Mouse (Mus musculus) olfactory bulb, adult 2 months (tissue): Measurements from ENCODE around the gene Stap2. TPM values are rescaled to one million over a fixed set of nuclear protein-coding genes. Genes with fewer than 3 reads are reported as not detected.

Experiments
- H3K27ac ChIP-seq: fragments of 200-500 bp; 2 replicates; pipeline ENCODE4 v1.5.1; 2012; ENCODE audit warnings: low read depth, low read length; ENCODE audit not compliant: insufficient read depth
- H3K4me1 ChIP-seq: fragments of 200-500 bp; 2 replicates; pipeline ENCODE4 v1.6.1; 2012; ENCODE audit warnings: low read length; ENCODE audit not compliant: control insufficient read depth, insufficient read depth
- H3K4me3 ChIP-seq: fragments of 200-500 bp; 2 replicates; pipeline ENCODE4 v1.5.1; 2012; ENCODE audit warnings: mild to moderate bottlenecking, low read depth, low read length, moderate library complexity; ENCODE audit not compliant: insufficient read depth
- CTCF ChIP-seq: fragments of 200-500 bp; IDR thresholded peaks from 2 replicates; pipeline ENCODE4 v1.5.1; 2012; ENCODE audit warnings: low read depth, mild to moderate bottlenecking, low read length, moderate library complexity; ENCODE audit not compliant: insufficient read depth
- POLR2A ChIP-seq: fragments of 200-500 bp; IDR thresholded peaks from 2 replicates; pipeline ENCODE4 v1.6.1; 2012; ENCODE audit warnings: mild to moderate bottlenecking, low read depth, low read length, moderate library complexity; ENCODE audit not compliant: insufficient read depth
- WGBS: fragments of 180-500 bp; shearing (Covaris S2); methylation state at CpG from one replicate; pipeline ENCODE4 v1.1.7; 2018; 5-methylcytosine and 5-hydroxymethylcytosine counted together
- polyA plus RNA-seq: library from polyadenylated mRNA; stranded (reverse); fragments of >200 nt; gene quantifications from 2 replicates; pipeline ENCODE4 v1.2.4, GENCODE M21; 2012; ENCODE audit warnings: low replicate concordance; ENCODE audit not compliant: missing spikeins, insufficient read depth, insufficient read length

Stap2 gene
- polyA plus RNA-seq, 1 experiment, result not detected

- Histone ChIP-seq H3K27ac (peak within 1 kb of the TSS; percentile 86), H3K4me1 (peaks cover 26% of the 10 kb centered on the region), H3K4me3 (peak within 1 kb of the TSS; percentile 98)
- under 1% methylated on average over 74 of the region's 74 CpGs for WGBS
- TF ChIP-seq CTCF (peak; percentile 97), POLR2A (peak; percentile 91)
Measured at GRCm38 (mm10) chr17:56036176-56036900, 31.0 kb upstream of the Stap2 start, which contains the start of gene Sh3gl1. TSS of gene Sh3gl1 (minus strand) at chr17:56036635.

- H3K4me3 ChIP-seq, result no peak overlapping the region
- H3K27ac ChIP-seq, result no peak overlapping the region
- 84% methylated on average over 4 of the region's 4 CpGs for WGBS
- peaks cover 32% of the 10 kb centered on the region for H3K4me1 ChIP-seq
- TF ChIP-seq POLR2A, result no peak
- no peak for TF ChIP-seq CTCF
Measured at GRCm38 (mm10) chr17:56035216-56035615, 29.8 kb upstream of the Stap2 start.

GRCm38 (mm10) chr17:56034726-56035100, 29.3 kb upstream of the Stap2 start:
- no peak overlapping the region for H3K4me3 ChIP-seq
- 88% methylated on average over 6 of the region's 6 CpGs for WGBS
- no peak overlapping the region for H3K27ac ChIP-seq
- H3K4me1 ChIP-seq, result peaks cover 32% of the 10 kb centered on the region
- TF ChIP-seq CTCF, result no peak
- TF ChIP-seq POLR2A, result no peak

GRCm38 (mm10) chr17:56034040-56034725, 28.8 kb upstream of the Stap2 start:
- Histone ChIP-seq H3K4me1 (peaks cover 32% of the 10 kb centered on the region), H3K4me3 (no peak overlapping the region), H3K27ac (no peak overlapping the region)
- no peak for TF ChIP-seq POLR2A
- no peak for TF ChIP-seq CTCF
- WGBS, result 81% methylated on average over 7 of the region's 7 CpGs

GRCm38 (mm10) chr17:56032831-56033230, 27.4 kb upstream of the Stap2 start:
- Histone ChIP-seq H3K4me1 (peaks cover 37% of the 10 kb centered on the region), H3K27ac (no peak overlapping the region), H3K4me3 (no peak overlapping the region)
- WGBS, result 70% methylated on average over 7 of the region's 7 CpGs
- TF ChIP-seq POLR2A (no peak), CTCF (no peak)

- no peak for TF ChIP-seq POLR2A
- no peak for TF ChIP-seq CTCF
- peaks cover 40% of the 10 kb centered on the region for H3K4me1 ChIP-seq
- WGBS, result 73% methylated on average over 6 of the region's 6 CpGs
Measured at GRCm38 (mm10) chr17:56032127-56032733, 26.8 kb upstream of the Stap2 start.

GRCm38 (mm10) chr17:56031431-56031830, 26.0 kb upstream of the Stap2 start:
- TF ChIP-seq CTCF (no peak), POLR2A (no peak)
- Histone ChIP-seq H3K4me3 (no peak overlapping the region), H3K4me1 (peaks cover 37% of the 10 kb centered on the region), H3K27ac (no peak overlapping the region)
- WGBS, result 95% methylated on average over 7 of the region's 7 CpGs

More at GRCm38 (mm10) chr17:56032127-56032733, 26.8 kb upstream of the Stap2 start:
- no peak overlapping the region for H3K27ac ChIP-seq
- H3K4me3 ChIP-seq, result no peak overlapping the region

- Histone ChIP-seq H3K27ac (no peak overlapping the region), H3K4me1 (peaks cover 37% of the 10 kb centered on the region), H3K4me3 (no peak overlapping the region)
- no peak for TF ChIP-seq CTCF
- TF ChIP-seq POLR2A, result no peak
- WGBS, result 63% methylated on average over 5 of the region's 5 CpGs
Measured at GRCm38 (mm10) chr17:56030919-56031318, 25.5 kb upstream of the Stap2 start.
